In the genomic region with DNA sequence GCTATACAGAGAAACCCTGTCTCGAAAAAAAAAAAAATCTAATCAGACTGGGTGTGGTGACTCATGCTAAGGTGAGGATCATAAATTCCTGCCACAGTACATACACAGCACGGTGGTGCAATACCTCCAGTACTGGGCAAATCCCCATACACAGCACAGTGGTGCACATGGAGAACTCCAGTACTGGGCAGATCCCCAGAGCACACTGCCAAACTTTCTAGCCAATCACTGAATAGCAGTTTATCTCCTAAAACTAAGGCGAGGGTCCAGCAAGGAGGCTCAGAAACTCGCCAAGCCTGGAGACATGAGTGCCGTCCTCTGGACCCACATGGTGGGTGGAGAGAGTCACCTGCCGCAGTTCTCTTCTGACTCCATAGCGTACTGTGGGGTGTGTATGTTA, we compare ENCODE assay signal across 29 mouse cellular contexts. TPM values are rescaled to one million over a fixed set of nuclear protein-coding genes. Genes with fewer than 3 reads are reported as not detected.
DNase-seq lines count a peak whose midpoint lies in the region; ATAC-seq and TF ChIP-seq lines count a peak whose summit lies in the region.
"Had no signal": no experiment of that assay in that cellular context is flagged by ENCODE, and none has a peak within 500 bp of the region (broad histone marks: within the 10 kb centered on the region; RNA-seq: fewer than 3 reads in every experiment).

No protein-coding gene starts in this region.

- H3K4me1 ChIP-seq in liver, postnatal 0 days (ENCODE audit: insufficient read depth): no peaks in the 10 kb centered on the region
- H3K4me1 ChIP-seq in liver, embryonic 11.5 days (replicated peaks; ENCODE audit: control insufficient read depth, insufficient read depth, low read length): peaks cover 17% of the 10 kb centered on the region
- peaks cover 5% of the 10 kb centered on the region; the same call in 1 of the 2 replicates for H3K4me1 ChIP-seq in intestine, embryonic 14.5 days (replicated peaks; ENCODE audit: control insufficient read depth, insufficient read depth, low read length)
- H3K4me1 ChIP-seq in stomach, embryonic 16.5 days (ENCODE audit: control insufficient read depth, insufficient read depth, low read length): no peaks in the 10 kb centered on the region

- peaks cover 12% of the 10 kb centered on the region; the same call in 1 of the 2 replicates for H3K36me3 ChIP-seq in liver, postnatal 0 days (replicated peaks; ENCODE audit: insufficient read depth, low read length)
- H3K36me3 ChIP-seq in liver, embryonic 11.5 days (ENCODE audit: control insufficient read depth, insufficient read depth, low read length): peaks cover 22% of the 10 kb centered on the region
- peaks cover 63% of the 10 kb centered on the region for H3K36me3 ChIP-seq in intestine, embryonic 14.5 days (ENCODE audit: control insufficient read depth, insufficient read depth, low read length)
- peaks cover 19% of the 10 kb centered on the region for H3K36me3 ChIP-seq in stomach, embryonic 16.5 days (ENCODE audit: control insufficient read depth, insufficient read depth, low read length)

- H3K9ac ChIP-seq in liver, postnatal 0 days (replicated peaks): no peak overlapping the region
- no peak overlapping the region for H3K9ac ChIP-seq in liver, embryonic 11.5 days (ENCODE audit: low read depth, low read length)
- no peak overlapping the region for H3K9ac ChIP-seq in intestine, embryonic 14.5 days (ENCODE audit: low read length)
- H3K9ac ChIP-seq in stomach, embryonic 16.5 days (ENCODE audit: low read length): no peak overlapping the region
- H3K9ac ChIP-seq: embryonic facial prominence, embryonic 15.5 days; forebrain, postnatal 0 days; heart, embryonic 12.5 days; limb, embryonic 12.5 days; liver, embryonic 12.5 days; midbrain, embryonic 12.5 days had no signal

- no peaks in the 10 kb centered on the region for H3K9me3 ChIP-seq in liver, postnatal 0 days (ENCODE audit: low read length)
- H3K9me3 ChIP-seq in liver, embryonic 11.5 days (ENCODE audit: control insufficient read depth, low read length): no peaks in the 10 kb centered on the region
- H3K9me3 ChIP-seq in intestine, embryonic 14.5 days (ENCODE audit: control insufficient read depth, low read length): no peaks in the 10 kb centered on the region
- no peaks in the 10 kb centered on the region for H3K9me3 ChIP-seq in stomach, embryonic 16.5 days (replicated peaks; ENCODE audit: control insufficient read depth, low read length)
- H3K9me3 ChIP-seq: embryonic facial prominence, embryonic 15.5 days; G1E; heart, embryonic 12.5 days; limb, embryonic 12.5 days; liver, embryonic 12.5 days; midbrain, embryonic 12.5 days had no signal

- 0 out of 2 replicates have a peak, but pooled peaks have one; percentile 21 for ATAC-seq in liver, postnatal 0 days
- no peak for ATAC-seq in liver, embryonic 11.5 days (replicated peaks; ENCODE audit: low FRiP score)
- ATAC-seq in intestine, embryonic 14.5 days (replicated peaks; ENCODE audit: low FRiP score, low TSS enrichment, low read depth): peak; percentile 90
- peak; percentile 82; the same call in 1 of the 2 replicates for ATAC-seq in stomach, embryonic 16.5 days (ENCODE audit: insufficient read depth, low FRiP score)
- ATAC-seq: activated CD4-positive, CD25-positive, alpha-beta regulatory T cell, adult 4 months; forebrain, postnatal 0 days; hindbrain, embryonic 16.5 days; liver, embryonic 12.5 days had no signal

- 78% methylated on average over 7 of the region's 7 CpGs for WGBS in liver, postnatal 0 days (ENCODE audit: insufficient replicate concordance)
- 74% methylated on average over 7 of the region's 7 CpGs for WGBS in liver, embryonic 11.5 days
- WGBS in intestine, embryonic 14.5 days: 79% methylated on average over 7 of the region's 7 CpGs
- 82% methylated on average over 7 of the region's 7 CpGs for WGBS in stomach, embryonic 16.5 days

- H3K27me3 ChIP-seq in liver, postnatal 0 days (ENCODE audit: insufficient read depth, low read length): no peaks in the 10 kb centered on the region
- no peaks in the 10 kb centered on the region for H3K27me3 ChIP-seq in liver, embryonic 11.5 days (replicated peaks; ENCODE audit: control insufficient read depth, insufficient read depth, low read length)
- no peaks in the 10 kb centered on the region for H3K27me3 ChIP-seq in intestine, embryonic 14.5 days (replicated peaks; ENCODE audit: control insufficient read depth, insufficient read depth, low read length)
- no peaks in the 10 kb centered on the region for H3K27me3 ChIP-seq in stomach, embryonic 16.5 days (ENCODE audit: control insufficient read depth, insufficient read depth, low read length)
- H3K27me3 ChIP-seq: CH12.LX; embryonic facial prominence, embryonic 15.5 days; heart, embryonic 12.5 days; limb, embryonic 12.5 days; liver, embryonic 12.5 days; midbrain, embryonic 12.5 days had no signal

- no peak for TF ChIP-seq CTCF in liver, postnatal 0 days (IDR thresholded peaks at IDR 0.05; ENCODE audit: low read depth)

- no peak for DNase-seq in liver, postnatal 0 days
- no peak for DNase-seq in liver, embryonic 11.5 days (ENCODE audit: low spot score)
- peak; percentile 66 for DNase-seq in 416B (ENCODE audit: low read depth)
- DNase-seq in intestine, embryonic 14.5 days (ENCODE audit: low spot score): no peak
- no peak for DNase-seq in ovary, postnatal 10 days (ENCODE audit: low spot score)
- DNase-seq in cerebellum, postnatal 14 days: no peak
- DNase-seq: adrenal gland, postnatal 10 days; B cell, adult 2 months; cerebellum, adult 8-10 months; forebrain, postnatal 0 days; gastrocnemius, postnatal 14 days; heart, adult 11 months; heart, postnatal 10 days; kidney, adult 18-20 months; kidney, postnatal 10 days; lung, adult 2 months; right cerebral cortex, postnatal 14 days; thymus, postnatal 25 days had no signal

- H3K4me2 ChIP-seq in liver, postnatal 0 days (ENCODE audit: low read depth, low read length): no peak overlapping the region
- no peak overlapping the region for H3K4me2 ChIP-seq in liver, embryonic 11.5 days
- no peak overlapping the region for H3K4me2 ChIP-seq in intestine, embryonic 14.5 days (ENCODE audit: low read length)
- H3K4me2 ChIP-seq in stomach, embryonic 16.5 days (ENCODE audit: low read depth, low read length): no peak overlapping the region
- H3K4me2 ChIP-seq: embryonic facial prominence, embryonic 15.5 days; heart, embryonic 12.5 days; limb, embryonic 12.5 days; liver, embryonic 12.5 days; midbrain, embryonic 12.5 days had no signal

- TF ChIP-seq EP300 in liver, postnatal 0 days (IDR thresholded peaks at IDR 0.05; ENCODE audit: low read depth): no peak

- no peak overlapping the region for H3K4me3 ChIP-seq in liver, postnatal 0 days (ENCODE audit: low read depth, low read length)
- H3K4me3 ChIP-seq in liver, embryonic 11.5 days (ENCODE audit: low read depth, low read length): no peak overlapping the region
- no peak overlapping the region for H3K4me3 ChIP-seq in intestine, embryonic 14.5 days (ENCODE audit: low read depth, low read length)
- no peak overlapping the region for H3K4me3 ChIP-seq in stomach, embryonic 16.5 days (replicated peaks; ENCODE audit: low read length)
- H3K4me3 ChIP-seq: embryonic facial prominence, embryonic 15.5 days; heart, embryonic 12.5 days; hindbrain, embryonic 10.5 days; limb, embryonic 12.5 days; liver, embryonic 12.5 days; midbrain, embryonic 12.5 days had no signal

- H3K27ac ChIP-seq in liver, postnatal 0 days (ENCODE audit: low read depth): no peak overlapping the region
- H3K27ac ChIP-seq in liver, embryonic 11.5 days (ENCODE audit: low read depth, low read length): no peak overlapping the region
- H3K27ac ChIP-seq in intestine, embryonic 14.5 days (ENCODE audit: low read depth): no peak overlapping the region
- H3K27ac ChIP-seq in stomach, embryonic 16.5 days (ENCODE audit: low read length): no peak overlapping the region
- H3K27ac ChIP-seq: hindbrain, embryonic 10.5 days; limb, embryonic 12.5 days; liver, embryonic 12.5 days; midbrain, embryonic 12.5 days had no signal

RNA-seq across cellular contexts. Expression of gene Ilf3, which starts 16.5 kb away (rescaled TPM):
- polyA plus RNA-seq in liver, postnatal 0 days (2015; fragmentation: Nextera tagmentation; extraction: Ambion mirVana): 19.1 and 23.5 TPM in 2 replicates
- 141 and 149 TPM in 2 replicates for polyA plus RNA-seq in liver, embryonic 11.5 days (2014; fragmentation: Nextera tagmentation; extraction: Ambion mirVana)
- polyA plus RNA-seq in intestine, embryonic 14.5 days (2014; fragmentation: Nextera tagmentation; extraction: Ambion mirVana): 179 and 188 TPM in 2 replicates
- polyA plus RNA-seq in stomach, embryonic 16.5 days (2015; fragmentation: Nextera tagmentation; extraction: Ambion mirVana): 144 and 147 TPM in 2 replicates

RNA-seq across cellular contexts. Expression of gene Slc44a2, which starts 30.7 kb away (rescaled TPM):
- polyA plus RNA-seq in liver, postnatal 0 days (2015; fragmentation: Nextera tagmentation; extraction: Ambion mirVana): 12.8 and 14.4 TPM in 2 replicates
- 57.2 and 61.2 TPM in 2 replicates for polyA plus RNA-seq in liver, embryonic 11.5 days (2014; fragmentation: Nextera tagmentation; extraction: Ambion mirVana)
- 70.1 and 74.6 TPM in 2 replicates for polyA plus RNA-seq in intestine, embryonic 14.5 days (2014; fragmentation: Nextera tagmentation; extraction: Ambion mirVana)
- polyA plus RNA-seq in stomach, embryonic 16.5 days (2015; fragmentation: Nextera tagmentation; extraction: Ambion mirVana): 116 and 130 TPM in 2 replicates

RNA-seq across cellular contexts. Expression of gene Ap1m2, which starts 39.0 kb away (rescaled TPM):
- 0.32 and 0.54 TPM in 2 replicates for polyA plus RNA-seq in liver, postnatal 0 days (2015; fragmentation: Nextera tagmentation; extraction: Ambion mirVana)
- 1.2 and 1.6 TPM in 2 replicates for polyA plus RNA-seq in liver, embryonic 11.5 days (2014; fragmentation: Nextera tagmentation; extraction: Ambion mirVana)
- 69.6 and 75.8 TPM in 2 replicates for polyA plus RNA-seq in intestine, embryonic 14.5 days (2014; fragmentation: Nextera tagmentation; extraction: Ambion mirVana)
- 77.7 and 86.3 TPM in 2 replicates for polyA plus RNA-seq in stomach, embryonic 16.5 days (2015; fragmentation: Nextera tagmentation; extraction: Ambion mirVana)
- polyA plus RNA-seq: G1E had no signal

RNA-seq across cellular contexts. Expression of gene Cdkn2d, which starts 60.0 kb away (rescaled TPM):
- polyA plus RNA-seq in liver, postnatal 0 days (2015; fragmentation: Nextera tagmentation; extraction: Ambion mirVana): 74.3 and 76.6 TPM in 2 replicates
- polyA plus RNA-seq in liver, embryonic 11.5 days (2014; fragmentation: Nextera tagmentation; extraction: Ambion mirVana): 48.0 and 48.2 TPM in 2 replicates
- 43.7 and 44.8 TPM in 2 replicates for polyA plus RNA-seq in intestine, embryonic 14.5 days (2014; fragmentation: Nextera tagmentation; extraction: Ambion mirVana)
- polyA plus RNA-seq in stomach, embryonic 16.5 days (2015; fragmentation: Nextera tagmentation; extraction: Ambion mirVana): 47.4 and 51.5 TPM in 2 replicates

Comparison
In these comparisons a context has a peak if more than half of its experiments do, and no peak if none do; other contexts are left out.
1. RNA of gene Ap1m2, which starts 39.0 kb away (polyA plus RNA-seq): 77.7 to 86.3 TPM in stomach, embryonic 16.5 days and 69.6 to 75.8 TPM in intestine, embryonic 14.5 days; 1.2 to 1.6 TPM in liver, embryonic 11.5 days and 0.32 to 0.54 TPM in liver, postnatal 0 days; every median in the first group is over 10 times any median in the second.